Mouse (Mus musculus): ENCODE results near the gene Zcchc7. TPM values are rescaled to one million over a fixed set of nuclear protein-coding genes. Genes with fewer than 3 reads are reported as not detected.

The Zcchc7 gene
- 34.4 and 34.6 TPM in 2 replicates for polyA plus RNA-seq (2016; fragmentation: Nextera tagmentation; extraction: Ambion mirVana)

DNA sequence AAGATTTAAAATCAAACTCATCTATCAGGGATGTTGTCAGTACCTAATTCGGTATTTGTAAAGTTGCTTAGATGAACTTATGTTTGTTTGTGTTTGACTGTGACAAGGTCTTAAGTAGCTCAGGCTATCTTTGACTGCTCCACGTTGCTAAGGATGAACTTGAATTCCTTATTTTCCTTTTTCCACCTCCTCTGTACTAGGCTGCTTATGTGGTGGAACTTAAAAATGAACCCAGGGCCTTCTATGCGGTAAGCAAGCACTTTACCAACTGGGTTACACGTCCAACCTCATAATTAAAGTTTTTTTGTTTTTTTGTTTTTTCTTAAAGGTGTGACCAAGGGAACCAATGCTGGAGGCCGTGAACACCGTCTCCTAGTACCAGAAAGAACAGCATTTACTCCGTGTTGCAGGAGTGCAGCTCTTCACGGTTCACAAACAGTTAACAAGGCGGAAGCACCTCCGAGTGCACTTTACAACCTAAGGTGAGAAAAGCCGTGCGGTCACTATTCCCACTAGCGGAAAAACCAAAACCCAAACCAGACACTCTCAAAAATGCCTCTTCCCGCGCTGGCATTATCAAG, at the start of gene Zcchc7:
Zcchc7 (plus strand) TSS at position 325 of the 581 bp plus-strand sequence.
- H3K4me1 ChIP-seq = peaks cover 10% of the 10 kb centered on the region
- H3K27me3 ChIP-seq = no peaks in the 10 kb centered on the region
- no peaks in the 10 kb centered on the region for H3K9me3 ChIP-seq (replicated peaks)
- peak within 1 kb of the TSS; percentile 86 for H3K4me2 ChIP-seq (replicated peaks)
- H3K27ac ChIP-seq = peak within 1 kb of the TSS; percentile 91
- H3K4me3 ChIP-seq = peak within 1 kb of the TSS; percentile 81
- no peaks in the 10 kb centered on the region for H3K36me3 ChIP-seq
- WGBS = 5% methylated on average over 15 of the region's 15 CpGs
- ATAC-seq (ENCODE audit: low FRiP score) = peak; percentile 59
- H3K9ac ChIP-seq = peak within 1 kb of the TSS; percentile 89

- no peak overlapping the region for H3K4me3 ChIP-seq
- no peak overlapping the region for H3K27ac ChIP-seq
- peaks cover 96% of the 10 kb centered on the region for H3K27me3 ChIP-seq
- peak overlapping the region; percentile 13; the same call in 1 of the 2 replicates for H3K4me2 ChIP-seq (replicated peaks)
- H3K9ac ChIP-seq = no peak overlapping the region
- WGBS = 6% methylated on average over 7 of the region's 7 CpGs
- peaks cover 24% of the 10 kb centered on the region for H3K4me1 ChIP-seq
- H3K9me3 ChIP-seq (replicated peaks) = no peaks in the 10 kb centered on the region
- no peak for ATAC-seq (ENCODE audit: low FRiP score)
- H3K36me3 ChIP-seq = no peaks in the 10 kb centered on the region
Measured at GRCm38 (mm10) chr4:44705967-44706366, 49.7 kb upstream of the Zcchc7 start.

GRCm38 (mm10) chr4:44706865-44707264, 48.8 kb upstream of the Zcchc7 start:
- H3K9me3 ChIP-seq (replicated peaks) = no peaks in the 10 kb centered on the region
- 29% methylated on average over 1 of the region's 1 CpGs for WGBS
- H3K9ac ChIP-seq = no peak overlapping the region
- ATAC-seq (ENCODE audit: low FRiP score) = no peak
- peaks cover 96% of the 10 kb centered on the region for H3K27me3 ChIP-seq
- no peak overlapping the region for H3K27ac ChIP-seq
- H3K4me1 ChIP-seq = peaks cover 21% of the 10 kb centered on the region
- no peaks in the 10 kb centered on the region for H3K36me3 ChIP-seq
- H3K4me2 ChIP-seq (replicated peaks) = no peak overlapping the region
- H3K4me3 ChIP-seq = no peak overlapping the region

DNA sequence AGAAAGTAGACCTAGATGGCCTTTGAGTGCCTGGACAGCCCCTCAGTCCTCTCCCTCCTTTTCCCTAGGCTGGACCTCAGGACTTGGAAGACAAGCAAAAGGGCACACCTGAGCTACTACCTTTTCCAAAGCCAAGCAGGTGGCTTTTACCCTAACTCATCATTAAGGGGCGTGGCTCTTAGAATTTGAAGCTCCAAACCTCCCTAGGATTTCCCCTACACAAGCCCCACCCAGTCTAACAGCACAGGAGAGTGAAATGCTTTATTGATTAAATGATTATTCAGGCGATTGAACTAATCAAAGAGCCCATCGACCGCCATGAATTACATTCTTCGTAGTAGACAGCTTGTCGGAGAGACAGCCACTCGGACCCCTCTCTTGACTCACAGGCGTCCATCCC, 47.4 kb upstream of the Zcchc7 start:
- no peak overlapping the region for H3K4me3 ChIP-seq
- no peak overlapping the region for H3K9ac ChIP-seq
- no peak overlapping the region for H3K27ac ChIP-seq
- 56% methylated on average over 8 of the region's 8 CpGs for WGBS
- H3K36me3 ChIP-seq = no peaks in the 10 kb centered on the region
- no peaks in the 10 kb centered on the region for H3K9me3 ChIP-seq (replicated peaks)
- H3K4me2 ChIP-seq (replicated peaks) = no peak overlapping the region; the same call in 1 of the 2 replicates
- H3K4me1 ChIP-seq = peaks cover 21% of the 10 kb centered on the region
- peaks cover 93% of the 10 kb centered on the region for H3K27me3 ChIP-seq
- ATAC-seq (ENCODE audit: low FRiP score) = no peak

DNA sequence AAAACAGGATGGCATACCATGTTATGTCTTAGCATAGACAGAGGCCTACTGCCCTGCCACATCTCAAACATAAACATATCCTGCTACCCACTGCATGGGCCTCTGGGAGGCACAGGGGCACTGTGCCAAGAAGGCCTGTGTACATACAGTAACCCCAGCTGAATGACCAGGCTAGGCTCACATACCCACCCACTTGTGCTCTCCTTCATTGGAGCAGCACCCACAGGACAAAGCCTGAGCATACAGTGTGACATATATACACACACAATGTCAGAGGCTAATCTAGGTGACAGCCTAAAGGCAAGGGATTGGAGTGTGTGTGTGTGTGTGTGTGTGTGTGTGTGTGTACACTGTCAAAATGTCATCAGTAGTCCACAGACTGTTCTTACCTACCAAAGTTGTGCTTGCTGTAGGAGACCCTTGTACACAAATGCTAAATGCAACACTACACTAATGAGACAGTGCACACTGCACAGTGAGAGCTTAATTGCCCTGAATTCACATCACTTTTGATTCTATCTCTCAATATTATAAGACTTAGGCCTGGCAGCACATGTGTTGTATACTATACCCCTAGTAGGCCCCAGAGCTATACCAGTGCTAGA, 46.5 kb upstream of the Zcchc7 start:
- no peaks in the 10 kb centered on the region for H3K9me3 ChIP-seq (replicated peaks)
- no peak overlapping the region; the same call in 1 of the 2 replicates for H3K4me3 ChIP-seq
- H3K36me3 ChIP-seq = no peaks in the 10 kb centered on the region
- H3K4me1 ChIP-seq = peaks cover 16% of the 10 kb centered on the region
- no peak for ATAC-seq (ENCODE audit: low FRiP score)
- H3K9ac ChIP-seq = no peak overlapping the region
- peaks cover 93% of the 10 kb centered on the region for H3K27me3 ChIP-seq
- no peak overlapping the region for H3K27ac ChIP-seq
- H3K4me2 ChIP-seq (replicated peaks) = 0 out of 2 replicates have a peak overlapping the region, but pooled peaks have one; percentile 4

- no peaks in the 10 kb centered on the region for H3K9me3 ChIP-seq (replicated peaks)
- no peaks in the 10 kb centered on the region for H3K36me3 ChIP-seq
- H3K4me1 ChIP-seq = peaks cover 14% of the 10 kb centered on the region
- ATAC-seq (ENCODE audit: low FRiP score) = no peak
- peak within 1 kb of the TSS; percentile 9; the same call in 1 of the 2 replicates for H3K4me3 ChIP-seq
- 0 out of 2 replicates have a peak within 1 kb of the TSS, but pooled peaks have one; percentile 15 for H3K4me2 ChIP-seq (replicated peaks)
- no peak within 1 kb of the TSS for H3K9ac ChIP-seq
- peaks cover 93% of the 10 kb centered on the region for H3K27me3 ChIP-seq
- peak within 1 kb of the TSS; percentile 52; the same call in 1 of the 2 replicates for H3K27ac ChIP-seq
- 26% methylated on average over 16 of the region's 16 CpGs for WGBS
Measured at GRCm38 (mm10) chr4:44709740-44710700, 45.7 kb upstream of the Zcchc7 start, which contains the start of gene Pax5. Pax5 (minus strand) TSS chr4:44710487.

DNA sequence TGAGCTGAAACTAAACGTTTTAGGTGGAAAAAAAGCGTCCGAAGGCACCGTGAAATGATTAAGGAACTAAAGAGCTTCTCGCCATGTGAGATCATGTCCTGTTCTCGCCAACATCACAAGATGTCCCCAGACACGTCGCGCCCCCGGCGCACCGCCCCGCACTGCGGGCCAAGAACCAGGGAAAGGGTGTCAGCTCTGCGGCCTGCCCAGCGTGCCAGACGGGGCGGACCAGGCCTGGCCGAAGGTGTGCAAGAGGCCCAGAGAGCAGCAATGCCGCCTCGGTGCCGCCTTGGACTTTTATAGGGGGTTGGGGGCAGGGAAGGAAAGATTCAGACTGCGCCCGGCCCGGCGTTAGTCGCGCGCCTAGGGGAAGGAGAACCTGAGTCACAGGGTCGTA, 45.0 kb upstream of the Zcchc7 start:
- Histone ChIP-seq H3K27me3 (peaks cover 93% of the 10 kb centered on the region), H3K9me3 (replicated peaks) (no peaks in the 10 kb centered on the region), H3K4me2 (replicated peaks) (0 out of 2 replicates have a peak overlapping the region, but pooled peaks have one; percentile 15), H3K27ac (peak overlapping the region; percentile 52; the same call in 1 of the 2 replicates), H3K9ac (no peak overlapping the region), H3K4me1 (peaks cover 14% of the 10 kb centered on the region), H3K36me3 (no peaks in the 10 kb centered on the region), H3K4me3 (peak overlapping the region; percentile 9; the same call in 1 of the 2 replicates)
- no peak for ATAC-seq (ENCODE audit: low FRiP score)
- WGBS = under 1% methylated on average over 28 of the region's 30 CpGs

DNA sequence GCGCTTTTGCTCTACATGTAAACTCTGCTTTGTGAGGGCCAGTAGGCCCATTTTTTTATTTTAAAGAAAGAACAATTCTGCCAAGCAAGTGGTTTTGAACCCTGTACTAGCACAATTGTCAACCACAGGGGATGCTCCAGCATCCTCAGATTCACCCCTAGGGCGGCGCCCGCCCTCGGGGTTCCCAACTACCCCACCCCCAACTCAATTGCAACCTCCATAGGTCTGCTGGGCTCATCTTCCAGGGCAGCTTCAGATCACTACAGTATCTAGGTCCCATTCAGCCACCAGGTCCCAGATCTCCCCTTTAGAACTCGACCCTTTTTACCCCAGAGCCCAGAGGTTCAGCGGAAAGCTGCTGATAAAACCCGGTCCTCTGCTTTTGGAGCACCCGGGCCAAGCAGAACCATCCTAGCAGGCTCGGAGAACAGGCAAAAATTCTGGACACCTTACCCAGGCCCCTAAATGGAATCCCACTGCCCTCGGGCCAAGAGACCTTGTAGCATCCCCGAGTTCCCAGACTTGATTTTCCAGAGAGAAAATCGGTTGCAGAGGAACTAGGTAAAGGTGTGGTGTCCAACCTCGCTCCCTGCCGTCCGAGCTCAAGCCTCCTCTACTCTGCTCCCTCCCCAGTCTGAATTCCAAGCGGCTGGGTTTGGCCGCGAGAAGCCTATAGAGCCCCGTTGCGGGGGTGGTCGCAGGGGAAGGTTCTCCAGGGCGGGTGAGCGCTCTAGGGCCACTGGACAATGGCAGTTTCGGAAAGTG, 44.4 kb upstream of the Zcchc7 start:
- Histone ChIP-seq H3K9me3 (replicated peaks) (no peaks in the 10 kb centered on the region), H3K9ac (0 out of 2 replicates have a peak overlapping the region, but pooled peaks have one; percentile 4), H3K4me1 (peaks cover 11% of the 10 kb centered on the region), H3K27me3 (peaks cover 88% of the 10 kb centered on the region), H3K4me2 (replicated peaks) (peak overlapping the region; percentile 39), H3K4me3 (peak overlapping the region; percentile 15), H3K27ac (no peak overlapping the region; the same call in 1 of the 2 replicates), H3K36me3 (no peaks in the 10 kb centered on the region)
- 3% methylated on average over 25 of the region's 25 CpGs for WGBS
- no peak for ATAC-seq (ENCODE audit: low FRiP score)

- Histone ChIP-seq H3K9me3 (replicated peaks) (no peaks in the 10 kb centered on the region), H3K4me3 (peak overlapping the region; percentile 15), H3K27me3 (peaks cover 88% of the 10 kb centered on the region), H3K9ac (no peak overlapping the region), H3K4me2 (replicated peaks) (peak overlapping the region; percentile 39), H3K27ac (no peak overlapping the region), H3K36me3 (no peaks in the 10 kb centered on the region), H3K4me1 (peaks cover 11% of the 10 kb centered on the region)
- under 1% methylated on average over 25 of the region's 25 CpGs for WGBS
- ATAC-seq (ENCODE audit: low FRiP score) = peak; percentile 3; the same call in 1 of the 2 replicates
Measured at GRCm38 (mm10) chr4:44712051-44712700, 43.5 kb upstream of the Zcchc7 start.

- Histone ChIP-seq H3K4me2 (replicated peaks) (peak overlapping the region; percentile 39), H3K27ac (no peak overlapping the region), H3K4me1 (peaks cover 11% of the 10 kb centered on the region), H3K9me3 (replicated peaks) (no peaks in the 10 kb centered on the region), H3K4me3 (peak overlapping the region; percentile 25), H3K9ac (peak overlapping the region; percentile 50), H3K36me3 (no peaks in the 10 kb centered on the region), H3K27me3 (peaks cover 88% of the 10 kb centered on the region)
- WGBS = under 1% methylated on average over 50 of the region's 50 CpGs
- no peak for ATAC-seq (ENCODE audit: low FRiP score)
Measured at GRCm38 (mm10) chr4:44712786-44713553, 42.7 kb upstream of the Zcchc7 start.
